8 mouse cellular contexts compared by ENCODE assay signal in genomic region chr12:25027416-25027815, GRCm38 (mm10). TPM values are rescaled to one million over a fixed set of nuclear protein-coding genes. Genes with fewer than 3 reads are reported as not detected.
A peak's percentile ranks its signal among the peaks of the same experiment; 100 is the strongest.
DNase-seq lines count a peak whose midpoint lies in the region; ATAC-seq and TF ChIP-seq lines count a peak whose summit lies in the region.
"Had no signal": no experiment of that assay in that cellular context is flagged by ENCODE, and none has a peak within 500 bp of the region (broad histone marks: within the 10 kb centered on the region; RNA-seq: fewer than 3 reads in every experiment).

No protein-coding gene starts in this region.

- no peak overlapping the region for H3K4me2 ChIP-seq in lung, embryonic 14.5 days
- H3K4me2 ChIP-seq: stomach, embryonic 15.5 days had no signal

- no peaks in the 10 kb centered on the region for H3K36me3 ChIP-seq in E14TG2a.4 (ENCODE audit: insufficient read depth, low read length)
- H3K36me3 ChIP-seq in lung, embryonic 14.5 days (ENCODE audit: insufficient read depth) = peaks cover 10% of the 10 kb centered on the region

- H3K27ac ChIP-seq in lung, embryonic 14.5 days (ENCODE audit: low read depth) = no peak overlapping the region
- H3K27ac ChIP-seq: stomach, embryonic 15.5 days had no signal

- peak; percentile 21; the same call in 1 of the 2 replicates for ATAC-seq in lung, embryonic 14.5 days (ENCODE audit: insufficient read depth)

- H3K4me1 ChIP-seq in E14TG2a.4 (replicated peaks; ENCODE audit: low read depth, low read length) = no peaks in the 10 kb centered on the region
- no peaks in the 10 kb centered on the region for H3K4me1 ChIP-seq in lung, embryonic 14.5 days (ENCODE audit: insufficient read depth)
- H3K4me1 ChIP-seq: stomach, embryonic 15.5 days had no signal

- H3K4me3 ChIP-seq in E14TG2a.4 (replicated peaks; ENCODE audit: low read length) = no peak overlapping the region
- no peak overlapping the region for H3K4me3 ChIP-seq in lung, embryonic 14.5 days (ENCODE audit: low read depth, low read length)
- H3K4me3 ChIP-seq: stomach, embryonic 15.5 days had no signal

- no peaks in the 10 kb centered on the region for H3K27me3 ChIP-seq in E14TG2a.4 (ENCODE audit: insufficient read depth, low read length)
- no peaks in the 10 kb centered on the region for H3K27me3 ChIP-seq in lung, embryonic 14.5 days (ENCODE audit: insufficient read depth, low read length)
- H3K27me3 ChIP-seq: stomach, embryonic 15.5 days had no signal

- no peak overlapping the region for H3K9ac ChIP-seq in lung, embryonic 14.5 days
- H3K9ac ChIP-seq: stomach, embryonic 15.5 days had no signal

- no peaks in the 10 kb centered on the region for H3K9me3 ChIP-seq in E14TG2a.4 (ENCODE audit: low read length)
- no peaks in the 10 kb centered on the region for H3K9me3 ChIP-seq in lung, embryonic 14.5 days (ENCODE audit: low read depth, low read length)
- H3K9me3 ChIP-seq: stomach, embryonic 15.5 days had no signal

- whole genome bisulfite sequencing in lung, embryonic 14.5 days = 25% methylated on average over 2 of the region's 2 CpGs

- peak; percentile 77 for TF ChIP-seq CTCF in E14TG2a.4 (conservative IDR thresholded peaks at IDR 0.05; ENCODE audit: low read length)
- TF ChIP-seq CTCF in lung, embryonic 14.5 days (IDR thresholded peaks at IDR 0.05; ENCODE audit: low read depth) = peak; percentile 89

- DNase-seq in R1 (ENCODE audit: low read depth, low spot score) = peak; percentile 49
- peak; percentile 79 to 81 for DNase-seq in cerebellum, postnatal 14 days
- DNase-seq in frontal cortex, postnatal 36 days (ENCODE audit: low spot score in 2 of 2) = peak; percentile 65 to 84
- DNase-seq in kidney, adult 9 months = peak; percentile 63
- peak; percentile 89 for DNase-seq in lung, embryonic 14.5 days
- peak; percentile 88 for DNase-seq in retina, embryonic 14.5 days (ENCODE audit: low spot score)

RNA-seq across cellular contexts. Expression of gene Kidins220, which starts 52.7 kb away (rescaled TPM):
- 25.7 and 26.0 TPM in 2 replicates for polyA plus RNA-seq in lung, embryonic 14.5 days (2014; fragmentation: Nextera tagmentation; extraction: Ambion mirVana)
